Mouse (Mus musculus) neutrophil, adult 5-6 weeks (primary cell): ENCODE measurements around the gene Olfr638. TPM values are rescaled to one million over a fixed set of nuclear protein-coding genes. Genes with fewer than 3 reads are reported as not detected.
"Not testable (repeated sequence)": the region's sequence is repeated elsewhere in the genome, so short reads cannot be mapped to it uniquely, and the experiment has no call there.

Experiments
- ATAC-seq: fragments of 151-379, 151-347 bp; 2 replicates; pipeline ENCODE4 v1.8.0; 2017; ENCODE audit warnings: mild to moderate bottlenecking, moderate TSS enrichment; ENCODE audit not compliant: insufficient number of reproducible peaks, poor library complexity, low FRiP score, severe bottlenecking; ENCODE audit errors: extremely low read depth
- total RNA-seq: library from RNA; stranded (forward); fragments of 200-1000 nt; gene quantifications from 2 replicates; pipeline ENCODE4 v1.2.3, GENCODE M21; 2017

The Olfr638 gene
- total RNA-seq, result not detected in 2 replicates

DNA sequence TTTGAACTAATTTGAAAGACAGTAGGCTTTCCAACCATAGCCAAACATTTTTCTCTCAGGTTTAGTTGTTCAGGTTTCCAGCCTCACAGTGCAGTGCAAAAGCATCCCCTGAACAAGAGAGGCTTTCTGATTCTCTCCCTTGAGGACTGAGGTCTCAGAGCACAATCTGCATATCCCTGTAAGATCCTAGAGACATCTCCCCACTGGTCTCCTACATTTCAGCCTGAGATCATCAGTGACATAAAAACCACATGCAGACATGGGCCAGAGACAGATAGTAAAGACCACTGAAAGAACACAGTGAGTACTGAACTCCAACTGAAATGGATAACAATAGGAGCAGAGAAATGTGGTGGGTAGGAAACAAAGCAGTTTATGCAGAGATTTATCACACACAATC, at the start of gene Olfr638:
Gene Olfr638 (plus strand): TSS at position 301 of the 400 bp plus-strand sequence.
- ATAC-seq, result no peak

DNA sequence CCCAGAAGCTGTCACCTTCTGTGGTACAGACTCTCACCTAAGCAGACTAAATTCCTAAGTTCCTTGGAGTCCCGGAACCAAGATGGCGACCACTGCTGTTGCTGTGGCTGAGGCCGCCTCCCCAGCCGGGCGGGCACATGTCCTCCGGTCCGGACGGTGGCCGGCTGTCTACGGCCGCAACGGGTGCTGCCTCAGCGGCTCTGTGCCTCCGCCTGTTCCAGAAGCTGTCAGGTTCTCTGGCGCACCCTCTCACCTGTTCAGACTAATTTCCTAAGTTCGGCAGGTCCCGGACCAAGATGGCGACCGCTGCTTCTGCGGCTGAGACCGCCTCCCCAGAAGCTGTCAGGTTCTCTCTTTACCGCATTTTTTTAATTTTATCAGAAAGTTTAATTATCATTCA, 31.7 kb upstream of the Olfr638 start:
- not testable (repeated sequence) for ATAC-seq

DNA sequence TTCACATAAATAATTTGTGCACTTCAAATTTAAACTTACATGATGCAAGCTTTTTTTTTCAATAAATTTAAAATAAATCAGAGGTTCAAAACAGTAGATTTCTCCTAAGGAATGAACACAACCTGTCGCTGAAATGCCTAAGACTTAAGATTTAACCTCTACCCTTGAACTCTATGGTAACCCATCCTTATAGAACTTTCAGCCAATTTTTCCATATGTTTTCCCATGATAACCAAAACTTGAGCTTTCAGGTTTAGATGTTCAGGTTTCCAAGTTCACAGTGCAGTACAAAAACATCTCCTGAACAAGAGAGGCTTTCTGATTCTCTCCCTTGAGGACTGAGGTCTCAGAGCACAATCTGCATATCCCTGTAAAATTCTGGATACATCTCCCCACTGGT, 27.7 kb upstream of the Olfr638 start, which contains the start of gene Olfr635:
Gene Olfr635 (plus strand): TSS at position 301 of the 400 bp plus-strand sequence.
- no peak for ATAC-seq

DNA sequence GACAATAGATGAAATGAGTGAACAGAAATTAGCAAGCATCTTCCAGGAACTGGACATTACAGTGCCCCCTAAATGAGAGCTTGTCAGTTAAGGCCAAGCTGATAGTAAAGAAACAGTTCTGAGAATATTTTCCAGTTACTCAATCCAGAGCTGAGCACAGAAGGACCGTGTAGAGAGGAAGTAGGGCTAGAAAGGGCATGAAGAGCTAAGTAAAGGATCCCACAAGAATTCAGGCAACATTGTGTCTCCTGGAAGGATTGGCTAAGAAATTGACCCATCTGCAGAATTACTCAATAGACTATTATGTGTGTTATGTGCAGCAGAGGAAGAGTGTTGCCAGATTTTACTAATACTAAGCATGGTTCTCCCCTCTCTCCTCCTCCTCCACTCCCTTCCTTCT, 26.8 kb upstream of the Olfr638 start:
- ATAC-seq, result no peak

DNA sequence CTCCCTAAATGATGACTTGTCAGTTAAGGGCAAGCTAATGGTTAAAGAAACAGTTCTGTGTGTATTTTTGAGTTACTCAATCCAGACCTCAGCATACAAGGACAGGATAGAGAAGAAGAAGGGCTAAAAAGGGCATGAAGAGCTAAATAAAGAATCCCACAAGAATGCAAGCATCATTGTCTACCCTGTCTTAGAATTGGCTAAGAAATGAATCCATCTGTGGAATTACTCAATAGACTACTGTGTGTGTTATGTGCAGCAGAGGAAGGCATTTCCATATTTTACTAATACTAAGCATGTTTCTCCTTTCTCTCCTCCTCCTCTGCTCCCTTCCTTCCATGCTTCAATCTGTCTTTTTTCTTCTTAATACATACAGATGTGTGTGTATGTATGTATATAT, 578 bp downstream of the Olfr638 start:
- no peak for ATAC-seq

DNA sequence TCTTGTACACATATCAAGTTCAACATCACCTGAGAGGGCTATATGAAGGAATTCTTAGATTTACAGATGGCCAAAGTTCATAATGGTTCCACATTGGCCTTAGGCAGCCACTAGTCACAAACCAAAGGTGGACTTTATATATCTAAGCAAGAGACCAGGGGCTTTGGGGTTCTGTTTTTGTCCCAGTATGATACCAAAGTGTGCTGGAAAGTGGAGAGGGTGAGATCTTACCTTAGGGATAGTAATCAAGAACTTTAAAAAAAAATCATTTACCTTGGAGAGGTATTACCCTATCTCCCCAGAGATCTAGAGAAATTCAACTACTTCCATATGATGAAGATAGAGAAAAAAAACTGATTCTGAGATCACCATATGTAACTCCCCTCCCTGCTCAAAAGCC, 18.7 kb downstream of the Olfr638 start, which contains the start of gene Olfr639:
Gene Olfr639 (minus strand): TSS at position 101 of the 400 bp plus-strand sequence.
- no peak for ATAC-seq

DNA sequence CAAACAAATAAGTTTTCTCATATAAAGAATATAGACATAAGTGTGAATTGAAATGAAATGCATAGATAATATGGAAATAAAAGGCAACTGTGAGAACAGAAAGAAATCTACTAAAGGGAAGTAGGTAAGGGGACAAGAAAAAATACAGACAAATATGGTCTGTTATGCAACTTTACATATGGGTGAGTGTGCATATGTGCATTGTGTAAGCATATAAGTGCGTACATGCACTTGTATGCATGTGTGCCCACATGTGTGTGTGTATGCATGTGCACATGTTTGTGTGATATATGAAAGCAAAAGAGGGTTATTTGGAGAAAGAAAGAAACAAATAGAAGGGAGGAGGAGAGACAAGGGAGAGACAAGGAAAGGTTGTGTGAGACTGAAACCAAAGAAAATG, 20.4 kb downstream of the Olfr638 start:
- ATAC-seq, result no peak

DNA sequence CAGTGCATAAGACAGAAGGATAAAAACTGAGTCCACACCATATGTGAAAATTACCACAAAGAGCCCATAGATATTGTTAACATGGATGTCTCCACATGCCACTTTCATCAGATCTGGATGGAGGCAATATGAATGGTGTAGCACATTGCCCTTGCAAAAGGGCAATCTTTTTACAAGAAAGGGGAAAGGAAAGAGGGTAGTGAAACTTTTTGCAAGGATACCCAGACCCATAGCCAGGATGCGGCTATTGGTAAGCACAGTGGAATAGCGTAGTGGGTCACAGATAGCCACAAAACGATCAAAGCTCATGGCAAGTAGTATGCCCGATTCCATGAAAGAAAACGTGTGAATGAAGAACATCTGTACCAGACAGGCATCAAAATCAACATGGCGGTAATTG, 23.1 kb downstream of the Olfr638 start:
- no peak for ATAC-seq

DNA sequence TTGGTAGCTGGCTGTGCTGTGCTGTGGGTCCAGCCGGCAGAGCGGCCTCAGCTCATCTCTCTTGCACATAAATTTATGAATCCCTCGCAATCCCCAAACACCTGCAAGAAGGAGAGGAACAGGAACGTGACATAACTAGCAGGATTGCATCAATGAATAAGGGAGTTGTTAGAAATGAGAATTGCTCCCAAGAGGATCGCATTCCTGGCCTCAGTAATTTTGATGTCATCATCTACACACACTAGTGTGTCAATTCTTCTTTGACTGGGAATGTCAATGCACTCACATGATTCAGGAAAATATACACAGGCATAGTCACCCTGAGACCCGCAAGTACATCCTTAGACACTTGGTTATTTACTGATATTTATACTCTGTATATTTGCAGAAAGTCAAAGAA, 26.9 kb downstream of the Olfr638 start, which contains the start of gene Olfr640:
Gene Olfr640 (minus strand): TSS at position 101 of the 400 bp plus-strand sequence.
- ATAC-seq, result no peak

DNA sequence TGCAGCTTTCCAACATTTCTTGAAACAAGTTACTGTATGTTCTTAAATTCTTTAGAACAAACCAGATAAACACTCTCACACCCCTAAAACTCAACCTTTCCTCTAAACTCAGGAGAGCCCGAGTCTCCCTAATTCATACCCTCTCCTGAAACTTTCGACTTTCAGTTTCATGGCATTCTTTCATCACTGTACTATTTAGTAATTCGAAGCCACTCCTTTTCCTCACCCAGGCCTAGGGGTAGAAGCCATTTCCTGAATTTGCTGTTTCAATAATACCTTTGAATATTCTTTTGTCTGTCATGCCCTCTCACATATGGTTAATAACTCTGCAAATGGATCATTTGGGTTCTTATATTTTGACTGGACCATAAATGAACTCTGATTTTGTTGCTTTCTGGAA, 28.4 kb downstream of the Olfr638 start:
- no peak for ATAC-seq

DNA sequence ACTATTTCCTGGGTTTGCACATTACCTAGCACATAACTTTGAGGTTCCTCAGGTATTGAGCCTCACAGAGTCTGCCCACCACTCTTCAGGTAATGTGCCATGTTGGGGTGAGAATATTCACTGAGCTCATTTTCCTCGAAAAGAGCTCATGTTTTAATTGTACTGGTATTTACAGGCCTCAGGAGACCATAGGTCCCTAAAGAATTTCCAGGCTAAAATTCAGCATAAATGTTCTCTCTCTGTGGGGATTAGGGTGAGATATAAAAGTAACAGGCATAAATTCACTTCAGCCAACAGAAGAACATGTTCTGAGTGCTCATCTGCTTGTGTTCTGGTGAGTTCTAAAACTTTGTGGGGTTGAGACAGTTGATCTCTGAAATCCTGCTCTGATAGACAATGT, 36.6 kb downstream of the Olfr638 start, which contains the start of gene Olfr641:
Gene Olfr641 (plus strand): TSS at position 301 of the 400 bp plus-strand sequence.
- no peak for ATAC-seq

DNA sequence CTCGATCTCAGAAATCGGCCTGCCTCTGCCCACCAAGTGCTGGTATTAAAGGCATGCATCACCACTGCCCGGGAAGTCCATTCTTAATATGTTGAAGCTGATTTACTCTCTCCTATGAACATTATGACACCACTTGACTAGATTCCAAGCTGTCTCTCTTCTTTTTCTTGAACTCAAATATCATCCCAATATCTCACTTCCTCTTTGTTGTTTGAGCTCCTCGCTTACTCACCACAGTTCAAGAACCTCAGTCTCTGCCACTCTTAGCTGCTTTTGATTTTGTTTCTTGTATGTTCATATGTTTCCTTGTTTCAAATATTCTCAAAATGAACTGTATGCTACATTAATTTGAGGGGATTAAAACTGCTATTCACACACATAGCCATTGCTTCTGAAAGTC, 52.2 kb downstream of the Olfr638 start:
- ATAC-seq, result no peak

DNA sequence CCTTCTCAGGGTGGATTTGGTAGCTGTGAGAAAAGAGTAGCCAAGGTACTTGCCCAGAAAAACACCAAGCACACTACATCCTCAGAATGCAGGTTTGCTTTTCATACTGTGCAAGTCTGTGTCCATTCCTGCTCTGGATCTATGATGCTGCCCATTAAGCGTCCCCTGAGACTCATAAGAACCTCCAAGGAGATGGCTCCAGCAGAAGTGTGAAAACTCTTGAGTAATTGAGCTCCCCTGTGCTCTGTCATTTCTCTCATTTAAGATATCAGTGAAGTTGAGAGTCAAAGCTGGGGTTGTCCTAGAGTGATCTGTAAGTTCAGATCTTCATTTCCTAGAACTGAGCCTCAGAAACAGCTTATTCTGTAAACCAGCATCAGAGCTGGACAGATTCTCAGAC, 54.0 kb downstream of the Olfr638 start, which contains the start of gene Olfr642:
Gene Olfr642 (minus strand): TSS at position 101 of the 400 bp plus-strand sequence.
- no peak for ATAC-seq

Other genes starting within 250 kb of the Olfr638 start
- not detected in 2 replicates for gene Olfr630, start 241.4 kb upstream of the Olfr638 start, total RNA-seq
- 0.23 TPM in 1 of 2 replicates, not detected in the other for gene Olfr69, start 227.2 kb upstream of the Olfr638 start, total RNA-seq
- not detected in 2 replicates for gene Olfr68, start 219.0 kb upstream of the Olfr638 start, total RNA-seq
- not detected in 2 replicates for gene Olfr67, start 206.9 kb upstream of the Olfr638 start, total RNA-seq
- 1,968 and 2,313 TPM in 2 replicates for gene Hbb-bt, start 184.8 kb upstream of the Olfr638 start, total RNA-seq
- gene Hbb-bs, start 170.7 kb upstream of the Olfr638 start, total RNA-seq, result 10,177 and 10,178 TPM in 2 replicates
- not detected in 2 replicates for gene Hbb-bh2, start 158.2 kb upstream of the Olfr638 start, total RNA-seq
- gene Hbb-bh1, start 155.6 kb upstream of the Olfr638 start, total RNA-seq, result not detected in 2 replicates
- gene Hbb-y, start 145.5 kb upstream of the Olfr638 start, total RNA-seq, result not detected in 2 replicates
- 0.12 TPM in 1 of 2 replicates, not detected in the other for gene Olfr66, start 112.5 kb upstream of the Olfr638 start, total RNA-seq
- not detected in 2 replicates for gene Olfr64, start 104.3 kb upstream of the Olfr638 start, total RNA-seq
- not detected in 2 replicates for gene Olfr65, start 95.3 kb upstream of the Olfr638 start, total RNA-seq
- not detected in 2 replicates for gene Olfr631, start 69.9 kb upstream of the Olfr638 start, total RNA-seq
- not detected in 2 replicates for gene Olfr632, start 64.4 kb upstream of the Olfr638 start, total RNA-seq
- not detected in 2 replicates for gene Olfr633, start 54.3 kb upstream of the Olfr638 start, total RNA-seq
- gene Olfr635, start 27.6 kb upstream of the Olfr638 start, total RNA-seq, result not detected in 2 replicates
- not detected in 2 replicates for gene Olfr639, start 18.6 kb downstream of the Olfr638 start, total RNA-seq
- gene Olfr640, start 26.8 kb downstream of the Olfr638 start, total RNA-seq, result 0.12 TPM in 1 of 2 replicates, not detected in the other
- gene Olfr641, start 36.7 kb downstream of the Olfr638 start, total RNA-seq, result not detected in 2 replicates
- gene Olfr642, start 53.9 kb downstream of the Olfr638 start, total RNA-seq, result 0.12 TPM in 1 of 2 replicates, not detected in the other
- gene 4930516K23Rik, start 62.7 kb downstream of the Olfr638 start, total RNA-seq, result not detected in 2 replicates
- not detected in 2 replicates for gene Olfr644, start 73.1 kb downstream of the Olfr638 start, total RNA-seq
- gene Olfr645, start 86.7 kb downstream of the Olfr638 start, total RNA-seq, result not detected in 2 replicates
- not detected in 2 replicates for gene Olfr646, start 106.1 kb downstream of the Olfr638 start, total RNA-seq
- gene Ubqln5, start 131.1 kb downstream of the Olfr638 start, total RNA-seq, result not detected in 2 replicates
- not detected in 2 replicates for gene Olfr643, start 138.7 kb downstream of the Olfr638 start, total RNA-seq
- gene Ubqln3, start 144.5 kb downstream of the Olfr638 start, total RNA-seq, result not detected in 2 replicates
- not detected in 2 replicates for gene Ubqlnl, start 151.8 kb downstream of the Olfr638 start, total RNA-seq
- gene Olfm5, start 166.1 kb downstream of the Olfr638 start, total RNA-seq, result not detected in 2 replicates
- gene Olfr648, start 184.6 kb downstream of the Olfr638 start, total RNA-seq, result 0.12 TPM in 1 of 2 replicates, not detected in the other
- gene Olfr649, start 197.2 kb downstream of the Olfr638 start, total RNA-seq, result not detected in 2 replicates
- gene Trim6, start 220.0 kb downstream of the Olfr638 start, total RNA-seq, result 1.3 and 2.3 TPM in 2 replicates
- gene Trim34a, start 245.7 kb downstream of the Olfr638 start, total RNA-seq, result 202 and 211 TPM in 2 replicates